Mouse (Mus musculus): ENCODE results near the gene Naa30.
A peak's percentile ranks its signal among the peaks of the same experiment; 100 is the strongest.
"Not testable (repeated sequence)": the region's sequence is repeated elsewhere in the genome, so short reads cannot be mapped to it uniquely, and the experiment has no call there.

Gene Naa30

GRCm38 (mm10) chr14:49171867-49172581 lies at the start of gene Naa30:
Gene Naa30 (plus strand): TSS chr14:49172226.
- peak; percentile 92 to 94 for DNase-seq (ENCODE audit: low spot score in 2 of 2)

- peak in 1 of 2 experiments; percentile 9 for DNase-seq (ENCODE audit: low spot score in 2 of 2)
Observed at GRCm38 (mm10) chr14:49127162-49127779, 44.8 kb upstream of the Naa30 start.

GRCm38 (mm10) chr14:49128544-49129263 lies 43.3 kb upstream of the Naa30 start:
- DNase-seq (ENCODE audit: low spot score in 2 of 2) = no peak

- DNase-seq (ENCODE audit: low spot score in 2 of 2) = no peak
Observed at GRCm38 (mm10) chr14:49132391-49132790, 39.6 kb upstream of the Naa30 start.

- no peak for DNase-seq (ENCODE audit: low spot score in 2 of 2)
Observed at GRCm38 (mm10) chr14:49138171-49138570, 33.9 kb upstream of the Naa30 start.

GRCm38 (mm10) chr14:49140756-49141155 lies 31.3 kb upstream of the Naa30 start:
- no peak for DNase-seq (ENCODE audit: low spot score in 2 of 2)

- DNase-seq (ENCODE audit: low spot score in 2 of 2) = peak in 1 of 2 experiments; percentile 26
Observed at GRCm38 (mm10) chr14:49153801-49154200, 18.2 kb upstream of the Naa30 start.

GRCm38 (mm10) chr14:49155572-49155971 lies 16.5 kb upstream of the Naa30 start:
- DNase-seq (ENCODE audit: low spot score in 2 of 2) = no peak

GRCm38 (mm10) chr14:49158143-49158925 lies 13.7 kb upstream of the Naa30 start:
- no peak for DNase-seq (ENCODE audit: low spot score in 2 of 2)

GRCm38 (mm10) chr14:49171286-49171685 lies 740 bp upstream of the Naa30 start:
- DNase-seq (ENCODE audit: low spot score in 2 of 2) = no peak

GRCm38 (mm10) chr14:49172582-49172988 lies 559 bp downstream of the Naa30 start:
- DNase-seq (ENCODE audit: low spot score in 2 of 2) = peak; percentile 23 to 62

- peak in 1 of 2 experiments; percentile 15 for DNase-seq (ENCODE audit: low spot score in 2 of 2)
Observed at GRCm38 (mm10) chr14:49173290-49174135, 1.5 kb downstream of the Naa30 start.

GRCm38 (mm10) chr14:49179736-49180135 lies 7.7 kb downstream of the Naa30 start:
- no peak for DNase-seq (ENCODE audit: low spot score in 2 of 2)

- no peak for DNase-seq (ENCODE audit: low spot score in 2 of 2)
Observed at GRCm38 (mm10) chr14:49186270-49186669, 14.2 kb downstream of the Naa30 start.

- no peak for DNase-seq (ENCODE audit: low spot score in 2 of 2)
Observed at GRCm38 (mm10) chr14:49197031-49197527, 25.1 kb downstream of the Naa30 start.

GRCm38 (mm10) chr14:49201073-49201778 lies 29.2 kb downstream of the Naa30 start:
- no peak for DNase-seq (ENCODE audit: low spot score in 2 of 2)

- not testable (repeated sequence) for DNase-seq (ENCODE audit: low spot score in 2 of 2)
Observed at GRCm38 (mm10) chr14:49210215-49210614, 38.2 kb downstream of the Naa30 start.

- no peak for DNase-seq (ENCODE audit: low spot score in 2 of 2)
Observed at GRCm38 (mm10) chr14:49218677-49219076, 46.7 kb downstream of the Naa30 start.

GRCm38 (mm10) chr14:49219466-49220022 lies 47.5 kb downstream of the Naa30 start:
- not testable (repeated sequence) for DNase-seq (ENCODE audit: low spot score in 2 of 2)

GRCm38 (mm10) chr14:49221771-49222170 lies 49.7 kb downstream of the Naa30 start:
- no peak for DNase-seq (ENCODE audit: low spot score in 2 of 2)
